Mouse (Mus musculus): ENCODE results near the gene Cdh5. TPM values are rescaled to one million over a fixed set of nuclear protein-coding genes. Genes with fewer than 3 reads are reported as not detected.
"Not testable (repeated sequence)": the region's sequence is repeated elsewhere in the genome, so short reads cannot be mapped to it uniquely, and the experiment has no call there.

Cdh5 gene
- polyA plus RNA-seq, 1 experiment from 2014 or later = 19.8 TPM

DNA sequence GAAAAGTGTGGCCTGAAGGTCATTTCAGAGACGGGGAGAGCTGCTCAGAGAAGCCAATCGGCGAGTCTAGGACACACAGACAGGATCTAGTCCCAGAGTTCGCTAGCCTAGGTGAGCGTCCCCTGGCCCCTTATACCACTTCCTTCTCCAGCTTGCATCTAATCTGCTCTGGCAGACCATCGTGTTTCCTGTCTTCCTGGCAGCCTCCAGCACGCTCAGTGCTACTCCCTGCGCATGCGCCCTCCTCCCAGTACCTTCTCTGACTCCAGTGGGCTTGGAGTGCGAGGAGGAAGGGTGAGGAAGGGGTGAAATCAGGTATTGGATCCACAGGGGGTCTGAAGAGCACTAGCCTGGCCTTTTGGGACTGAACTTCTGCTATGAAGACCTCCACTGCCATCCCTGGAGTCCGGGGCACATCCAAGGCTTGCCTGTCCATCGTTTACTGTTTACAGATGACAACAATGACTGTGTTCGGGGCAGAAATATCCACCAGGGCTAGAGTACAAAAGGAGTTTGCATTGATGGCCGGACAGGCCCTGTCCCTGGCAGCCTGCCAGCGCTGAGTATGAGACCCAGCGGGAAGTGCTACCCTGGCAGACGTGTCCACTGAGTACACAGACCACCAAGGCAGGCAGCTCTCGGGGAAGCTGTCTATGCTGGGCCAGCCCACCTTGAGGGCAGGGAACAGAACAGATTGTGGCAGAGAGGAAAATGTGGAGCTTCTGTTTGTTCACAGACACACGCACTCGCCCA is 1.9 kb upstream of the Cdh5 start:
- Histone ChIP-seq H3K4me3 (ENCODE audit: low read depth, low read length) (no peak overlapping the region), H3K9ac (ENCODE audit: low read length) (no peak overlapping the region), H3K9me3 (ENCODE audit: control insufficient read depth, low read length) (no peaks in the 10 kb centered on the region), H3K4me1 (ENCODE audit: control insufficient read depth, insufficient read depth, low read length) (no peaks in the 10 kb centered on the region), H3K27ac (ENCODE audit: low read depth, low read length) (no peak overlapping the region), H3K27me3 (ENCODE audit: control insufficient read depth, insufficient read depth, low read length) (no peaks in the 10 kb centered on the region), H3K4me2 (ENCODE audit: low read depth) (no peak overlapping the region), H3K36me3 (ENCODE audit: control insufficient read depth, insufficient read depth, low read length) (no peaks in the 10 kb centered on the region)
- ATAC-seq (ENCODE audit: insufficient read depth, low FRiP score, low TSS enrichment) (no peak), DNase-seq (ENCODE audit: low spot score) (no peak)
- 75% methylated on average over 20 of the region's 20 CpGs for WGBS

DNA sequence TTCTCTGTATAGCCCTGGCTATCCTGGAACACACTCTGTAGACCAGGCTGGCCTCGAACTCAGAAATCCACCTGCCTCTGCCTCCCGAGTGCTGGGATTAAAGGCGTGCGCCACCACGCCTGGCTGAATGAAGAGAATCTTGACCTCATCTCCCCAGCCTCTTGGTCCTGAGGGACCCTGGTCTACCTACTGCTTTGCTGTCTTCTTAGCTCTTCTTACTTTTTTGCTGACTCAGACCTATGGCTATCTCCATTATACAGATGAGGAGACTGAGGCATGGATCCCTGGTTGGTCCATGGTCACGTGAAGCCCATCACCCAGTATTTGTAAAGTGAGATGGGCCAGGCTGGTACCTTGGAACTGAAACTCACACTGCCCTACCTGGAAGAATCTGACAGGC is 701 bp upstream of the Cdh5 start:
- not testable (repeated sequence) for H3K9me3 ChIP-seq (ENCODE audit: control insufficient read depth, low read length); H3K9ac ChIP-seq (ENCODE audit: low read length); H3K27me3 ChIP-seq (ENCODE audit: control insufficient read depth, insufficient read depth, low read length); ATAC-seq (ENCODE audit: insufficient read depth, low FRiP score, low TSS enrichment); H3K4me3 ChIP-seq (ENCODE audit: low read depth, low read length); H3K36me3 ChIP-seq (ENCODE audit: control insufficient read depth, insufficient read depth, low read length); H3K4me1 ChIP-seq (ENCODE audit: control insufficient read depth, insufficient read depth, low read length); H3K27ac ChIP-seq (ENCODE audit: low read depth, low read length); H3K4me2 ChIP-seq (ENCODE audit: low read depth); DNase-seq (ENCODE audit: low spot score)
- 96% methylated on average over 6 of the region's 6 CpGs for WGBS

DNA sequence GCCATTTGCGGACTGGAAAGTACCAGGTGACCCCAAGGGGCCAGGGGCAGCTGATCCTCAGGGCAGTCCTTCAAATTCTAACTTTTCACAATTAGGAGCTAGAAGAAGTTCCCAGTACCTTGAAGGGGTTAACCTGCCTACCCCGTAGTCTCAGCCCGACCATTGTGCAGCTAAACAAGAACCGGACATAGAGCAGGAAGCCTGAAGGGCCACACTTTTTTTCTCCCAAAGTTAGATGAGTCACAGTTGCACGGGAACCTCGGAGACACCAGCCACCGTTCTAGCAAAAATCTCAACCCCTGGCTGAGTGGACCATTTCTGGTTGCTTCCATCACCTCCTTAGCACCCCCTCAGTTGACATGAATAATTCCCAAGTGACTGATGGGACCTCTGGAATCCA is 2.0 kb downstream of the Cdh5 start:
- no peaks in the 10 kb centered on the region for H3K27me3 ChIP-seq (ENCODE audit: control insufficient read depth, insufficient read depth, low read length)
- ATAC-seq (ENCODE audit: insufficient read depth, low FRiP score, low TSS enrichment) (no peak), DNase-seq (ENCODE audit: low spot score) (no peak)
- no peak overlapping the region for H3K27ac ChIP-seq (ENCODE audit: low read depth, low read length)
- H3K4me1 ChIP-seq (ENCODE audit: control insufficient read depth, insufficient read depth, low read length) = no peaks in the 10 kb centered on the region
- H3K4me3 ChIP-seq (ENCODE audit: low read depth, low read length) = no peak overlapping the region
- WGBS = 80% methylated on average over 7 of the region's 7 CpGs
- no peak overlapping the region for H3K4me2 ChIP-seq (ENCODE audit: low read depth)
- no peak overlapping the region for H3K9ac ChIP-seq (ENCODE audit: low read length)
- H3K9me3 ChIP-seq (ENCODE audit: control insufficient read depth, low read length) = no peaks in the 10 kb centered on the region
- H3K36me3 ChIP-seq (ENCODE audit: control insufficient read depth, insufficient read depth, low read length) = no peaks in the 10 kb centered on the region

DNA sequence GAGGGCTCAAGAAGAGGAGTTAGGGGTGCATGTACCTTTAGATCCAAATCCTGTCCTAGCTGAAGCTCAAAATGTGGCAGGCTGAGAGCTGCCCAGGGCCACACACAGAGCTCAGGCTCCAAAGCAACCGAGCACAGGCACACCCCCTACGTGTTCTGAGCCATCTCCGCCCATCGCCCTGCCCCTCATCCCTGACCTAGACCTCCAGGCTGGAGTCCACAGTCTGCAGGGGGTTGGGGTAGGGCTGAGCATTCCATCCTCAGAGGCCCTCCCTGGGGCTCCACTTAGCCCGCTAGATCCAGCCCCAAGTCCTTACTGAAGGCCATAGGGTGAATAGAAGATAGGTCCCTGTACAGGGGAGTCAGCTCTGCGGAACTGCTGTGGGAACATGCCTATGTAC is 4.3 kb downstream of the Cdh5 start:
- WGBS = 58% methylated on average over 6 of the region's 6 CpGs
- no peak overlapping the region for H3K27ac ChIP-seq (ENCODE audit: low read depth, low read length)

DNA sequence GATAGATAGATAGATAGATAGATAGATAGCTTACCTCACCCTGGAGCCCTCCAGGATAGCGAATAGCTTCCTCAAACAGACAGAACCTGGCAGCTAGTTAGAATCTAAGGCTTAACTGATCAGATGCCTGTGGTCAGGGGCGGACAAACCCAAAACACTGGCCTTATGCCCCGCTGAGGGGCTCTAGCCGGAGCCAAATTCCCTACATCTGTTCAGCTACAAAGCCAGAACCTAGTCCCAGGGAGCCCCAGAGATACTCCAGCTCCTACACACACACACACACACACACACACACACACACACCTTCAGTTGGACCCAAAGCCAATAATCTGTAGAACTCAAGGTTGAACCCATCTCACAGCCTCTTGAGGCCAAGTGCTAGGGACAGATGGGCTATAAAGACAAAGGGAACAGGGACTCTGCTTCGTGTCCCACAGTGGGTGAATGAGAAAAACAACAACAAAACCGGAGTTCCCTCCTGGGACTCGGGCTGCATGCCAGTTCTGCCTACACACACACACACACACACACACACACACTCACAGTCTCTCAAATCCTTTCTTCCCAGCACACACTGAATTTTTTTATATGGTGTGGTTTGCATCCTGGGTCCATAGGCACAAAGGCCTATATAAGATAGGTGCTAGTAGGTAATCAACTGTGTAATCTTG is 5.0 kb downstream of the Cdh5 start:
- H3K27ac ChIP-seq (ENCODE audit: low read depth, low read length) = no peak overlapping the region
- H3K9me3 ChIP-seq (ENCODE audit: control insufficient read depth, low read length) = no peaks in the 10 kb centered on the region
- WGBS = 81% methylated on average over 7 of the region's 7 CpGs
- H3K9ac ChIP-seq (ENCODE audit: low read length) = no peak overlapping the region
- H3K36me3 ChIP-seq (ENCODE audit: control insufficient read depth, insufficient read depth, low read length) = no peaks in the 10 kb centered on the region
- H3K4me3 ChIP-seq (ENCODE audit: low read depth, low read length) = no peak overlapping the region
- DNase-seq (ENCODE audit: low spot score) (no peak), ATAC-seq (ENCODE audit: insufficient read depth, low FRiP score, low TSS enrichment) (no peak)
- H3K27me3 ChIP-seq (ENCODE audit: control insufficient read depth, insufficient read depth, low read length) = no peaks in the 10 kb centered on the region
- no peak overlapping the region for H3K4me2 ChIP-seq (ENCODE audit: low read depth)
- no peaks in the 10 kb centered on the region for H3K4me1 ChIP-seq (ENCODE audit: control insufficient read depth, insufficient read depth, low read length)

More for the DNA sequence above, 4.3 kb downstream of the Cdh5 start:
- no peak overlapping the region for H3K9ac ChIP-seq (ENCODE audit: low read length)
- H3K9me3 ChIP-seq (ENCODE audit: control insufficient read depth, low read length) = no peaks in the 10 kb centered on the region
- no peaks in the 10 kb centered on the region for H3K4me1 ChIP-seq (ENCODE audit: control insufficient read depth, insufficient read depth, low read length)
- H3K4me2 ChIP-seq (ENCODE audit: low read depth) = no peak overlapping the region
- no peak for DNase-seq (ENCODE audit: low spot score)
- no peak overlapping the region for H3K4me3 ChIP-seq (ENCODE audit: low read depth, low read length)
- no peak for ATAC-seq (ENCODE audit: insufficient read depth, low FRiP score, low TSS enrichment)
- no peaks in the 10 kb centered on the region for H3K36me3 ChIP-seq (ENCODE audit: control insufficient read depth, insufficient read depth, low read length)
- no peaks in the 10 kb centered on the region for H3K27me3 ChIP-seq (ENCODE audit: control insufficient read depth, insufficient read depth, low read length)

DNA sequence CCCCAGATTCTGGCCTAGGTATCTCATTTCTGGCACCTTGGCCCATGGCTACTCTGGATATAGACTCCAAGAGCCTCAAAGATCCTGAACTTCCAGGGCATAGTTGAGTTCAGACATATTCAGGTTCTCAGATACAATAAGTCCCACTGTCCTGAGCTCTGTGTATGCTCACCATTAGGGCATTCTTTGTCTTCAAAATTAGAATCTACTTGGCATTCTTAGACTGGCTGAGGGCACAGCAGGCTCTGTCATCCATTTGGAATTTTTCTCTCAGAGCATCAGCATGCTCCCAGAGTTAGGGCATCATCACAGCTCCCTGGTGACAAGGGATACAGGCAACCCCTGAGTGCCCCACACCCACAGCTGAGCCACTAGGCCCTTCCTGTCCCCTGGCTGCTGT is 5.7 kb downstream of the Cdh5 start:
- no peak overlapping the region for H3K27ac ChIP-seq (ENCODE audit: low read depth, low read length)
- no peak overlapping the region for H3K4me3 ChIP-seq (ENCODE audit: low read depth, low read length)
- no peaks in the 10 kb centered on the region for H3K9me3 ChIP-seq (ENCODE audit: control insufficient read depth, low read length)
- no peak for ATAC-seq (ENCODE audit: insufficient read depth, low FRiP score, low TSS enrichment)
- no peak overlapping the region for H3K9ac ChIP-seq (ENCODE audit: low read length)
- no peak overlapping the region for H3K4me2 ChIP-seq (ENCODE audit: low read depth)
- no peaks in the 10 kb centered on the region for H3K27me3 ChIP-seq (ENCODE audit: control insufficient read depth, insufficient read depth, low read length)
- DNase-seq (ENCODE audit: low spot score) = no peak
- H3K4me1 ChIP-seq (ENCODE audit: control insufficient read depth, insufficient read depth, low read length) = no peaks in the 10 kb centered on the region
- H3K36me3 ChIP-seq (ENCODE audit: control insufficient read depth, insufficient read depth, low read length) = no peaks in the 10 kb centered on the region

DNA sequence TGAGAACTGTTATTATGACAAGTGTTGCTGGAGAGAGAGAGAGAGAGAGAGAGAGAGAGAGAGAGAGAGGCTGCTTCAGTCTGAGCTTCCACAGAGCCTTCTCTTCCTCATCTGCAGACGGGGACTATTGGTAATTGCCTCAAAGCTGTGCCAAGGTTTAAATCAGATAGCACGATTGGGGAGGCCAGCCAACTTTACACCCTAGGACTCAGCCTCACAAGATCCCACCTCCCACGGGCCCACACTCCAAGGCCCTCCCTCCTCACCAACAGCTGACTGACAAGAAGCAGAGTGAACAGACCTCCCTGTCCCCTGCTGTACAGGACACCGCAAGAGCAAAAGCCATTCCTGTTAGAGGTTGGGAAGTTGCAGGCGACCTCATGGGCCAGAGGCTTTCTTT is 6.6 kb downstream of the Cdh5 start:
- 54% methylated on average over 5 of the region's 5 CpGs for WGBS
- no peak overlapping the region for H3K9ac ChIP-seq (ENCODE audit: low read length)
- no peaks in the 10 kb centered on the region for H3K9me3 ChIP-seq (ENCODE audit: control insufficient read depth, low read length)
- no peak for DNase-seq (ENCODE audit: low spot score)
- H3K27me3 ChIP-seq (ENCODE audit: control insufficient read depth, insufficient read depth, low read length) = no peaks in the 10 kb centered on the region
- ATAC-seq (ENCODE audit: insufficient read depth, low FRiP score, low TSS enrichment) = no peak
- no peak overlapping the region for H3K4me3 ChIP-seq (ENCODE audit: low read depth, low read length)
- H3K4me2 ChIP-seq (ENCODE audit: low read depth) = no peak overlapping the region
- H3K27ac ChIP-seq (ENCODE audit: low read depth, low read length) = no peak overlapping the region
- no peaks in the 10 kb centered on the region for H3K36me3 ChIP-seq (ENCODE audit: control insufficient read depth, insufficient read depth, low read length)
- no peaks in the 10 kb centered on the region for H3K4me1 ChIP-seq (ENCODE audit: control insufficient read depth, insufficient read depth, low read length)

DNA sequence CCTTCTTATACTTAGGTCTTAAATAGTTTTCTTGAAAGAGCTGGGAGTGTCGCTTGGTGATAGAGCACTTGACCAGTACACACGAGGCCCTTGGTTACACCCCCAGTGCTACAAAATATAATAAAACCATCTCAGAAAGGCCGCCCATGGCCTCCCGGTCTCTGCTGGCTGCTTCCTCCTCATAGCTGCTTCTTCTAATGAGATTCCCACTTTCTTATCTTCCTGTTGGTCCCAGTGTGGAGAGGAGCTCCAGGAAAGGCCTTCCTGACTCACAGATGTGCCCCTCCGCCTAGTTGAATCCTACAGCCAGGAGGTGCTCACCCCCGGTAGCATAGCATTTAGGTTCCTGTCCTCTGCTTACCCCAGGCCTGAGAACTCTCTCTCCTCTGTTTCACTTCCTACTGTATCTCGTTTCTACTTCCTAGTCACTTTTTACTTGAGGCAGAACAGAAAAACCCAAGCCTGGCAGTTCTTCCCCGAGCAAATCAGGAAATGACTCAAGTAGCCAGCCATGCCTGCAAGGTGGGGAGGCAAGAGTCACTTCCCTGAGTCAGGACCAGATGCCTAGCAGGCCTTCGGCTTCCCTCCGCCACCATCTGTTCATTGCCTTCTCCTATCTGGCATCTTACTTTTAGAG is 9.2 kb downstream of the Cdh5 start:
- Histone ChIP-seq H3K27me3 (ENCODE audit: control insufficient read depth, insufficient read depth, low read length) (no peaks in the 10 kb centered on the region), H3K27ac (ENCODE audit: low read depth, low read length) (no peak overlapping the region), H3K9me3 (ENCODE audit: control insufficient read depth, low read length) (no peaks in the 10 kb centered on the region), H3K4me2 (ENCODE audit: low read depth) (no peak overlapping the region), H3K9ac (ENCODE audit: low read length) (no peak overlapping the region), H3K36me3 (ENCODE audit: control insufficient read depth, insufficient read depth, low read length) (no peaks in the 10 kb centered on the region), H3K4me3 (ENCODE audit: low read depth, low read length) (no peak overlapping the region), H3K4me1 (ENCODE audit: control insufficient read depth, insufficient read depth, low read length) (no peaks in the 10 kb centered on the region)
- 84% methylated on average over 10 of the region's 10 CpGs for WGBS
- ATAC-seq (ENCODE audit: insufficient read depth, low FRiP score, low TSS enrichment) (no peak), DNase-seq (ENCODE audit: low spot score) (no peak)

Measured in neural tube, embryonic 11.5 days (tissue).